Mouse (Mus musculus) cerebellum, postnatal 4 days (tissue): ENCODE data around the gene Epm2a.
"Not testable (repeated sequence)": the region's sequence is repeated elsewhere in the genome, so short reads cannot be mapped to it uniquely, and the experiment has no call there.

Source experiments
- DNase-seq, 2 experiments: peaks; one replicate each; pipeline ENCODE4 v3.0.0; 2022; ENCODE audit warnings: low spot score in 2 of 2, mixed read lengths in 1 of 2

Gene Epm2a

DNA sequence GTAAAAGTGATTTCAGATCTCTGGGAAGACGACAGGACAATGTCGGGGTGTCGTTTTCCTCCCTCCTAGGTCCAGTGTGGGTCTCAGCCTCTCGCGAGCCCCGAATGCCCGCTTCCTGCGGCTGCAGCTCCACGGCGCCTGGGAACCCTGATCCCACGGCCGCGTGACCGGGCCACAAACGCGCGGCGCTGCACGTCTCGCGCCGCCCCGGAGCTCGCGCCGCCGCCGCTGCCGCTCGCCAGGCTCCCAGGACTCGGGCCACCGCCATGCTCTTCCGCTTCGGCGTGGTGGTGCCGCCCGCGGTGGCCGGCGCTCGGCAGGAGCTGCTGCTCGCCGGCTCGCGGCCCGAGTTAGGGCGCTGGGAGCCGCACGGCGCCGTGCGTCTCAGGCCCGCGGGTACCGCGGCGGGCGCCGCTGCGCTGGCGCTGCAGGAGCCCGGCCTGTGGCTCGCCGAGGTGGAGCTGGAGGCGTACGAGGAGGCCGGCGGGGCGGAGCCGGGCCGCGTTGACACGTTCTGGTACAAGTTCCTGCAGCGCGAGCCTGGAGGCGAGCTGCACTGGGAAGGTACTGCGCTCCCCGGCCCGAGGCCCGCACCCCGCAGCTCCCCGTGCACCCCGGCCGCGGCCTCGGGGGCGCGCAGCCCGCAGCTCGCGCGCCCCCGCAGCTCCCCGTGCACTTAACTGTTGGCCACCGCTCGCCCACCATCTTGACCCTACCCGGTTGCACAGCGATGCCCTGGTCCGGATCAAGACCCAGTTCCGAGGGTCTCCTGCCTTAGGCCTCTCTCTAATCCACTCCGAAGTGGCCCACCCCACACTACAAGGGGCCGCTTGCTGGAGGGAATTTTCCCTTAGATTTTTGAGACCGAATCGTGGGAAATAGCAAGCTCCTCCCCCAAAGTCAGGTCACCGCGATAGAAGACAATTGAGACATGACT, at the start of gene Epm2a:
Epm2a (plus strand) TSS at position 200 of the 937 bp plus-strand sequence.
- peak; percentile 46 to 74 for DNase-seq

DNA sequence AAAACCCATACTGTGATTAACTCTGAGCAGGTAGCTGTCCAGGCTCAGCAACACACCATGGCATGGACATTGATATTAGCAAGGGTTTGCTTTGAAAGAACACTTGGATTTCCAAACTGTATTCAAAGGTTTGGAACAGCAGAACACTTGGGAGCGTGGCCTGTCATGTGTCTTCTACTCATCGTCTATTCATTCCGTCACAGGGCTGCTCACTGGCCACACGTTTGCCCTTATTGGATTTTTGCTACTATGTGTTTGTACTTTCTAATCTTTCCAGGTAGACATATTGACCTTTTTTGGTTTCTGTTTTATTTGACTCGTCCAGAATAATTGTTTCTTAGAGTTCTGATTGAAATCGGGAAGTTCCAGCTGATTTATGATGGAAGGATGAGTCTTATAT, 44.8 kb upstream of the Epm2a start:
- DNase-seq: no peak

DNA sequence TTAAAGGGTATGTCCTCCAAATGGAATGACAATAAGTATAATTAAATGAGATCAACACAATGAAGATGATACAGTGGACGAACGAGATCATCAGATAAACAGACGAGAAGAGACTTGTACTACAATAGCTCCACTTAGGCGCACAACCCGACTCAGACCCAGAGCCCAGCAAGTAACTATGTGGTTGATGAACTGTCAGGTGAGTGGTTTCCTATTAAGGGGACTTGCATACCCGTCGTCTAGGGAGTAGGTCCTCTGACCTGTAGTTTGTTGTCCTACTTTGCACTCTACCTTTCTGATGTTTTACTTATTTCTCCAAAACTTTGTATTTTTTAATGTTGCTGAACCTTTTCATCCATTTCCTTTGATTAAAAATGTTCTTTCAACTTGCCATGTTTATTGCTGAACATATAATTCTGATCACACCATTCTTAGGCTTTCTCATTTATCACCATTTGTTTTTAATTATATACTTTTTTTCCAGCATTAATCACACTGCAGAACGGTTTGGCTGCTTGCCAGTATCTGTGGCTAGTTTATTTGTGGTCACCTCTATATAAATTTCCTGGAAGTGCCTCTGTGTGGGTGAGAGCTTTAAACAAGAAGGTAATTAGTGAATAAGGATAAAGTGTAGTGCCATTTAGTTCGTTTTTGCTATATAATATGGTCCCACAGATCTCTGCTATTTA, 37.7 kb upstream of the Epm2a start:
- DNase-seq: no peak

DNA sequence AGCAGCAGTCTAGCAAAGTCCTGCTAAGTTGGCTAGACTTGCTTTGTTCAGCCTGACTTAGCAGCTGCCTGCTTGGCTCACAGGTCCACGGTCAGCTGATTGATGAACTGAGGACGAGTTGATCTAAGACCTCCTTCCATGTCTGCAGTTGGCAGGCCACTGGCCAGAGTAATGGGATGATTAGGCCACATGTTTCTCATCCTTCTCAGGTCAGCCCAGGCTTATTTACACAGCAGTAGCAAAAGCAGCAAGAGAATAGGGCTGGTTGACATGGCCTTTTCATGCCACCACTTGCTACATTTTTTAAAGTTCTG, 37.2 kb upstream of the Epm2a start:
- no peak for DNase-seq

DNA sequence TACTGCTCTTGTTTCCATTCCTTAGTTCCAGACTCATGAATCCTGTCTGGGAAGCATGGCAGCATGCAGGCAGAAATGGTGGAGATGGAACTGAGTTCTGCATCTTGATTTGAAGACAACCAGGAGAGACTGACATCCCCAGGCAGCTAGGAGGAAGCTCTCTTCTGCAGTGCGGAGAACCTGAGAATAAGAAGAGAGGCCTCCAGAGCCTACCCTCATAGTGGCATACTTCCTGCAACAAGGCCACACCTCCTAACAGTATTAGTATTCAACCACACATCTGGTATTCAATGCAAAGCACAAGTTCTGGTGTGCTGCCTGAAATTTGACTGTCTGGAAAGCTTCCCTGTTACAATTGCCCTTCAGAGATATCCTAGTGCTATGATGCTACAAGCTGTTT, 33.3 kb upstream of the Epm2a start:
- DNase-seq: no peak

DNA sequence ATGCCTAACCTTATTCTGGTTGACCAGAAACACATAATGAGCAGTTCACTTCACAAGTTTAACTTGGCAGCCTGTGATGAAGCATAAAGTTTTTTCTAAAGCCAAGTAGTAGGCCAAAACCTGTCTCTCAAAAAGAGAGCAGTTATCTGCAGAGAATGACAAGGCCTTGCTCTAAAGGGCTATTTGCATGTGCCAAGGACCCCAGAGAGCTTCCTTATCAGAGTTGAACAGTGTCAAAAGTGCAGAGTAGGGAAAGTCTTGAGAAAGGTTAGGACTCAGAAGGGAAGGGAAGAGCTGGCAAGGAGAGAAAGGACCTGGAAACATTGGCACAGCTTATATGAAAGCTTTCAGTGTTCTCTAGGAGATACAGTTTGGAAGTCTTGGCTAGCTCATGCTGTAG, 32.7 kb upstream of the Epm2a start:
- DNase-seq: no peak

DNA sequence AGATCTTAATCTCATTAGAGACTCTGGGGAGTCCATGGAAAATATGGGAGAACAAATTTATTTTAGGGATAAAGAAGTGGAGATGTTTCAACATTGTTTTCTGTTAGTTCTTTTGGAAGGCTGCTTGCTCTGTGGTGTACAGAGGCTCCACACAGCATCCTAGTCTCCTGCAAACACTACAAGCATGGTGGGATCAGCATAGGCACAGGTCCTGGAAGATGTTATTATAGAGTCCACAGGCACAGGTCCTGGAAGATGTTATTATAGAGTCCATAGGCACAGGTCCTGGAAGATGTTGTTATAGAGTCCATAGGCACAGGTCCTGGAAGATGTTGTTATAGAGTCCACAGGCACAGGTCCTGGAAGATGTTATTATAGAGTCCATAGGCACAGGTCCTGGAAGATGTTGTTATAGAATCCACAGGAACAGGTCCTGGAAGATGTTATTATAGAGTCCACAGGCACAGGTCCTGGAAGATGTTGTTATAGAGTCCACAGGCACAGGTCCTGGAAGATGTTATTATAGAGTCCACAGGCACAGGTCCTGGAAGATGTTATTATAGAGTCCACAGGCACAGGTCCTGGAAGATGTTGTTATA, 25.2 kb upstream of the Epm2a start:
- not testable (repeated sequence) for DNase-seq

DNA sequence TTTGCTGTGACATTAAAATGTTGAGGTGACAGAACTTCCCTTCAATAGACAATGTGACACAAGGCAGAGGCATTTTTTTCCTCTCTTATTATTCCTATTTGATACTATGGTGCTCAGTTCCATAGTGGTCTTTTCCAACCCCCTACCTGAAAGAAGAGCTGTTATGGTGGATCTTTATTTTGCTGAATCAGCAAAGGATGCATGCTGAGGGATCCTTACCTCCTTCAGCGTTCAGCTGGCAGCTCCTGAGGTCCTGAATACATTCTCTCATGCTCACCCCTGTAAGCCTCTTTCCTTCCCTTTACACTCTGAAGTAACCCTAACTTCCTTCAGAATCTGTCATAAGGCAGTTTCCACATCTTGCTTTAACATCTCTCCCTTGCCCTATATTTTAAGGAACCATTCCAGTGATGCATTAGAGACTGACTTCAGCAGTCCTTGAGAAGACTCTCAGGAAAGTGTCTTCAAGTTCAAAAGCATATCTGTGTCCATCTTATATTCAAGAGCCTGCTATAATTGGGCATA, 23.7 kb upstream of the Epm2a start:
- DNase-seq: no peak

DNA sequence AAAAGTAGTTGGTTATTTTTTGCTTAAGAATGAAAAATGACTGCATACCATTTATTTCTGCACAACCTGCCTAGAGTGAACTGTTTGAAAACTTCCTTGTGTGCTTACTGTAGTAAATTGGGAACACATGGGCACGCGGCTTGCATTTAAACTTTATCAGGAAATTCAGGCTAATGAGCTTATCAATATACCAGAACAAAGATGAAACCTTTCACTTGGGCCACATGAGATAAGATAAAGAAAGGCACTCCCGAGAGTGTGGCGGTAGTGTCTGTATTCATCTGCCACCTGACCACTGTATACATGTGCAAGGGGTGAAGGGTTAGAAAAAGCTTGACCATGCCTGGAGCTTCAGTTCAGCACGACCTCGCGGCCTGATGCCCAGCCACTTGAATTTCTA, 20.9 kb upstream of the Epm2a start:
- DNase-seq: no peak

DNA sequence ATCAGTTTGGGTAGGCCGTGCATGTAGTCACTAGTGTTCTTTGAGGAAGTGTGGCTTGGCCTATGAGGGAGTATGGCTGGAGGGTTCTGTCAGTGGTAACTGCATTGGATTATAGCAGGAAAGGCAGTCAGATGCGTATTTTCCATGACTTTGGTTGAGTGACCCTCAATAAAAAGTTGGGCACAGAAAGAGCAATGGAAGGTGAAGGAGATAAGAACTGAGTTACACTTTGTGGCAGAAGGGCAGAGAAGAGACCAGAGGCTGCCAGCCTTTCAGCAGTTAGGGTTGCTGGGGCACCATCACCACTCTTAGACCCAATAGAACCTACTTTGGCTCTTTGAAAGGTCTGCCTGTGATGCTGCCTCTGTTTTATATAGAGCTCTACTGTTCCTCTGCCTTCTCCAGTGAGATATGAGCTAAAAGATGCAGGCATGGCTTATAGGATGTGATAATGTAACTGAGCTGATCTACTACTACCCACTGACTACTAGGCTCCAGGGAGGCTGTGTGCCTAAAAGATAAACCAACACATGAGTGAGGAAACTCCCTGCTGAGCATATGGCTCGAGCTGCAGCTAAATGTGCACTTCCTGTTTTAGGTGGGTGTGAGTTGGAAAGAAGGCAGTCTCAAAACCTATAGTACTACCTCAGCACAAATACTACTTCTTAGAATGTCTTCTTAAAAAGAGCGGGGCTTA, 19.9 kb upstream of the Epm2a start:
- no peak for DNase-seq

DNA sequence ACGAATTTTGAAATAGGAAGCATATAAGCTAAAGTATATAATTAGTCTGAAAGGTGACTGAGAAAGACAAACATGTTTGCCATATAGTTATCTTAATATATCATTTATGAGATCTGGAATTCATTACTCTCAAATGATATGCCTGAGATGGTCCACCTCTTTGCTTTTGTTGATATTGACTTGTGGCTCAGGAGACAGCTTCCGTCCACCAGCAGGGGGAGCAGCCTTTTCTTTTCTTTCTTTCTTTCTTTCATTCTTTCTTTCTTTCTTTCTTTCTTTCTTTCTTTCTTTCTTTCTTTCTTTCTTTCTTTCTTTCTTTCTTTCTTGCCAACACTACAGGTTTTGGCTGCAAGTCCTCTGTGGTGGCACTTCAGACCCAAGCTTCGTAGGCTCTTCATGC, 16.7 kb upstream of the Epm2a start:
- no peak for DNase-seq

DNA sequence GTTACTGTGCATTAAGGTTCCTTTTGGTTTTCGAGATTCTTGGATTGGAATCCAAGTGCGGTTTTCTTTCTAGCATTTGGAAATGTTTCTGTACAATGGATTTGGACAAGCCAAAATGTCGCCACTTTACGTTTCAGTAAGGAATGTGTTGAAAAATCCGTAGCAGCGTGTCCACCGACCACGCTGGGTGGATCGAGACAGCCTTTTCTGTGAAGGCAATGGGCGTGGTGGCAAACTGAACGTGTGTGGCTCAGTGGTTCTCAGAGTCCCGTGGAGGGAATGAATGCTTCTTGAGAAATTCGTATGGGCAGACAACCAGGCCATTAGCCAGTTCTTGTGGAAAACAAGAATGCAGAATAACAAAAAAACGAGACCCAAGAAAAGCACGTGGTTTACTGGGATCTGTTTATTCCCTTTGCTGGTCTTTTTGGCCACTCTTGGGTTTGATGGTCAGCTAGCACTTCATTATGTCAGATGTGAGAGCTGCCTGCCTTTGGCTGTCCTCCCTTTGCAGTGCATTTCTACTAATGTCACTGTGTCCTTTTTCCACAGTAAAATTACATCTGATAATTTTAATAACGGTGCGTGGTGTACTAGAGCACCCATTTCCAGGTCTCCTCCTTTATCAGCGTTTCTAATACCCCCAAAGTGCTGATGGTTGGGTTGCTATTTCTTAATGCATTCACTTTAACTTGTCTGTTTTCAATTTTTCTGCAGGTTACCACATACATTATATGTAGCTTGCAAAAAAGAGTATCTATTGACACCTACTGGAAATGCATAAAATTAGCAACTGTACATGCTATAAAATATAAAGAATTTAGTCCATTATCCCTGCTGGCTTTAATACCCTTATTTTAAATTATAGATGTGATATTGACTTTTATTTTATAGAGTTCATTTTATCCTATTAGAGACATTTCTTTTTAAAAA, 1.6 kb downstream of the Epm2a start:
- DNase-seq: no peak

DNA sequence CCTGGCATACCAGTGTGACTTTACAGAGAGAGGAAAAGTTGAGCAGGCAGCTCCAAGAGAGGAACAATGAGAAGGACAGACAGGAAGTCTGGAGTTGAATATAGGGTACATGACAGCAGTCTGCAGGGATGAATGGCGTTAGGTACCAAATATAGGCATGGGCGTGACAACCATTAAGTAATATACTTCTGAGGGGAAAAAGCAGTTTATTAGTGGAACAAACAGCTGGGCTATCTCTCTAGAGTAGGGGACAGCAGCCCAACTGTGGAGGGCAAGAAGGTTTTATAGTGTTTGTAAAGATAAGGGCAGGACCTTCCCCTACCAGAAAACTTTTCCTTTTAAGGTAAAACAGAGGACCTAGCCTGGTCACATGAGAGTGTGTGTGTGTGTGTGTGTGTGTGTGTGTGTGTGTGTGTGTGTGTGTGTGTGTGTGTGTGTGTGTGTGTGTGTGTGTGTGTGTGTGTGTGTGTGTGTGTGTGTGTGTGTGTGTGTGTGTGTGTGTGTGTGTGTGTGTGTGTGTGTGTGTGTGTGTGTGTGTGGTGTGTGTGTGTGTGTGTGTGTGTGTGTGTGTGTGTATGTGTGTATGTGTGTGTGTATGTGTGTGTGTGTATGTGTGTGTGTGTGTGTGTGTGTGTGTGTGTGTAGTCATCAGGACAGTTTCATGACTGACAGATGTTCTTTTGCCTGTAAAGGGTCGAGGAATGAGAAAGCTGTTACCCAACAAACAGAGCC, 7.2 kb downstream of the Epm2a start:
- DNase-seq: not testable (repeated sequence)

DNA sequence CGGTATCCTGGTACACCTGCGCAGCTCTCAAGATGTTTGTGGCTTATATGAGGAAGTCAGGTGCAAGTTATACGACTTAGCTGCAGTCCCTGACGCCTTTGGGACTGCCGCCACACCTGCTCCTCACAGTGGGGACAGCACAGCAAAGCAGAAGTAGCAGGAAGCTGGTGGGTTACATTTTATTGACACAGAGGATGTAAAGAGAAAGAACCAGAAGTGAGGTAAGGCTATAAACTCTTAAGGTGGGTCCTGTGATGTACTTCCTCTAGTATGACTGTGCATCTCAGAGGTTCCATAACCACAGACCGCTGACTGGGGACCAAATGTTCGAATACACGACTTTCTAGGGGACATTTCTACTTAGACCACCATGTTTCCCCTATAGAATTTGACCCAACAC, 11.4 kb downstream of the Epm2a start:
- DNase-seq: no peak

DNA sequence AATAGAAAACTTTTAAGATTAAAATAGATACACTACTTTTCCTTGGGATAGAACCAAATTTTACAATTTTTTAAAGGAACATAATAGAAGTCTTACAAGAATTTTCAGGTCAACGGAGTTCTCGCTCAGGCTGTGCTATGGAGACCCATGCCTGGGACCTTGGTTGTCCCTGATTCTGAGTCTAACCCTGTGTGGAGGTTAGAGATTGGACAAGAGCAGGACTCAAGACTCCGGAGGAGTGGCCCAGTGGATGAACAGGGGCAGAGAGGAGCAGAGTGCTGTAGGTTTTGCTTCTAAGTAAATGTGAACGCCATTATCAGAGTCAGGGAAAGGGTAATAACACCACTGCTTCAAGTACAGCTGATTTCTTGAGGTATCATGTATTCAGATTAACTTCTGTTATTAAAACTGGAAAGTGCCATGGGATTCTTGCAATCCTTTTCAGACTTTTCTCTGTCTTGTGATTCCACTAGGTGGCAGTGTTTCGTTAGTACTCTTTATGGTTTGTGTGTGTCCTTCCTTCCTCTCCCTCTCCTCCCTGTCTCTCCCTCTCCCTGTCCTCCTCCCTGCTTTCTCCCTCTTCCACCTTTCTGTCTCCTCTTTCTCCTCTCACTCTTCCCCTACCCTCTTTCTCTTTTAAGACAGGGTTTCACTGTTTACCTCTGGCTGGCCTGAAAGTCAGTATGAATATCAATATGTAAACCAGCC, 18.9 kb downstream of the Epm2a start:
- DNase-seq: peak in 1 of 2 experiments; percentile 9

DNA sequence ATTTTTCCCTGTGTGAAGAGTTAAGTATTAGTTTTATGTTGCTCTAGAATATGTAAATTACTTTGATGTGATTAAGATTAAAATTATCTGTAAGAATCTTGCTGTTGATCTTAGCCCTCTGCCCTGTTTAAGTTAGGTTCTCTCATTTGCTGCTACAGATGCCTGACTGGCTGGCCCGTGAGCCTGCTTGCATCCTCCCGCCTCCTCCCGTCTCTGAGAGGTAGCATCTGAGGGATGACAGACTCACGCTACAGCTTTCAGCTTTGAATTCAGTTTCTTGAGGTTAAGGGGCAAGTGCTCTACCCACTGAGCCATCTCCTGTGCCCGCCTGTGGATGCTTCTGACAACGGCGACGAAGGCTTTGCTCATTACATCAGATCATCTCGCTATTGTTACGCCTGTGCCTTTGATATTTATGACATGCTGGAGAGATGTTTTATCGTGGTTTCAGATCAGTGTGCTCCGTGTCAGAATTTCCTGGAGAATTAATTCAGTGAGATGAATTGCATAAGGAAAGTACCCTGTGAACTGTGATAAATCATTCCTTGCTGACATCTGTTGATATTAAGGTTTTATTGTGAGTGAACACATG, 19.8 kb downstream of the Epm2a start:
- DNase-seq: no peak

DNA sequence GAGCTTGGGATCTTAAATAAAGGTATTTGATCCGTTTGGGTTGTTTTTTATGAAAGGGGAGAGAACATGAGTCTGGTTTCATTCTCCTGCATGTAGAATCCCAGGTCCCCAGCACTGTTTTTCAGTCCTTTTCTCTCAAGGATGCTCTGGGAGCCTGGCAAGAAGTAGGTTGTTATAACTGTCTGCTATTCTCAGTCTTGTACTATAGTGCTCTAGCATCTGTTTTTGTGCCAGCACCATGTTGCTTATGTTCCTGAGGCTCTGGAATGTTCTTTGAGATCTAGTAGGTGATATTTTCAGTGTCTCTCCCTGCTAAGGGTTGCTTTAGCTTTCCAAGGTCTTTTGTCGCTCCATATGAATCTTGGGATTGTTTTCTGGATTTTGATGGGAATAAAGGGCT, 38.1 kb downstream of the Epm2a start:
- DNase-seq: no peak

DNA sequence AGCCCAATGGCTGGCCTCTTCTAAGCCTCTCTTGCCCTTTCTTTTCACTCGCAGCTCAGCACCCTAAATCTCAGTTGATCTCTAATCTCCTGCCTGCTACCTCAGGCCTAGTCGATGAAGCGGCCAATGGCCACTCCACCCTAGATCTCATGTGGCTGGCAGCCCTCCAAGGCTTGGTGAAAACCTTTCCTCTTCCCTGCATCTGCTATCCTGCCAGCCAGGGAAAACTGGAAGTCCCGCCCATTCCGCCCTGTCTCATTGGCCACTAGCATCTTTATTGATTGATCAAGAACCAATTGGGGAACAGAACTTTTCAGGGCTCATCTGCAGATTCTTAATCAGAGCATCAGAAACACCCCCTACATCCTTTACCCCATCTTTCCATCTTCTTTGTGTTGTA, 67.7 kb downstream of the Epm2a start:
- DNase-seq: no peak

DNA sequence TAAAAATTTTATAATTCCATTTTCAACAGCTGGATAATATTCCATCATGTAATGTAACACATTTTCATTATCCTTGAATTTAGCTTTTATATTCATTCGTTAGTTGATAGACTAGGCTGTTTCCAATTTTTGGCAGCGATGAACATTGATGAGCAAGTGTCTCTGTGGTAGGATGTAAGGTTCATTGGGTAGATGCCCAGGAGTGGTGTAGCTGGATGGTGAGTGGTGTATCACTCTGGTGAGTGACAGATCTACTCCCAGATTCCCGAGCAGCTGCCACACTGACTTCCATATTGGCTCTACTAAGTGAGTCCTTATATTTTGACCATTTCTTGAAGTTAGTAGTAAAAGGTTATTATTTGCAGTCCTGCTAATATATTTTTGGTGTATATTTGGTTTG, 76.9 kb downstream of the Epm2a start:
- no peak for DNase-seq
